Mouse (Mus musculus): ENCODE results near the gene 4930524B15Rik.

- no peak for TF ChIP-seq CTCF (IDR thresholded peaks at IDR 0.05; ENCODE audit: low read depth)
- TF ChIP-seq EP300 (optimal IDR thresholded peaks at IDR 0.05) = no peak
Observed at GRCm38 (mm10) chr11:31945471-31945870, 19.9 kb upstream of the 4930524B15Rik start.

All from stomach, postnatal 0 days (tissue).